Mouse (Mus musculus): ENCODE measurements at regions not wholly inside any gene's neighbourhood (a gene's known extent, or its start where the extent isn't known, plus 50 kb on each side); places are given as distances from the start of the nearest gene placed in this dataset.

- no peak for DNase-seq
These were observed 100.6 kb upstream of the Pmepa1 start for GRCm38 (mm10) chr2:173376926-173377325.

GRCm38 (mm10) chr2:173377497-173378257 is 101.3 kb upstream of the Pmepa1 start:
- DNase-seq, result no peak

- DNase-seq, result no peak
These were observed 103.4 kb upstream of the Pmepa1 start for GRCm38 (mm10) chr2:173379736-173380135.

GRCm38 (mm10) chr2:173380341-173380761 is 104.0 kb upstream of the Pmepa1 start:
- no peak for DNase-seq

DNA sequence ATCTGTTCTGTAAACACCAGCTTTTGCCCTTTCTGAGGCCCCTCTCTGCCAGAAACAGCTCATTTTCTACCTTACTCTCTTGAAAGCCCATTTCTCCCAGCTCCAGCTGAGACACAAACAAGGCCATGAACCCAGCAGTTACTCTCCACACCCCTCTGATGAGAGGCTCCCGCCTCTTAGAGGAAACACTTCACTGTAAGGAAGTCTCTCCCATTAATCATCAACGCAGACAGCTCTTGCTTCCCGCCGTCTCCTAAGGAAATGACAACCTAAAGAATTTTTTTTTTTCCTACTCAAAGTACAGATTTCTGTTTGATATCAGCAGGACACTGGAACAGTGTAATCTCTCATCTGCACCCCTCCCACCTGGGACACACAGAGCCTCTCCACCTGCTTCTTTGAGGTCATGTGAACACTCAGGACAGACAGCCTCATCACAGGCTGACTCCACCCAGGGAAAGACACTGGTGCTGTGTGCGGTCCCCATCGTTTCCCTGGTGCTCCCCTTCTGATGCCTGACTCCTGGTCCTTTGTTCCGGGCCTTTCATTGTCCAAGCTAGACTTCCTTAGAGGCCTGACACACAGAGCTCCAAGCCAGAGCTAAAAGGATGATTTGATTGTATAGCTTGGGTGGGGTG is 106.0 kb upstream of the Pmepa1 start:
- DNase-seq, result no peak

GRCm38 (mm10) chr2:173384935-173385586 is 108.7 kb upstream of the Pmepa1 start:
- DNase-seq, result no peak

DNA sequence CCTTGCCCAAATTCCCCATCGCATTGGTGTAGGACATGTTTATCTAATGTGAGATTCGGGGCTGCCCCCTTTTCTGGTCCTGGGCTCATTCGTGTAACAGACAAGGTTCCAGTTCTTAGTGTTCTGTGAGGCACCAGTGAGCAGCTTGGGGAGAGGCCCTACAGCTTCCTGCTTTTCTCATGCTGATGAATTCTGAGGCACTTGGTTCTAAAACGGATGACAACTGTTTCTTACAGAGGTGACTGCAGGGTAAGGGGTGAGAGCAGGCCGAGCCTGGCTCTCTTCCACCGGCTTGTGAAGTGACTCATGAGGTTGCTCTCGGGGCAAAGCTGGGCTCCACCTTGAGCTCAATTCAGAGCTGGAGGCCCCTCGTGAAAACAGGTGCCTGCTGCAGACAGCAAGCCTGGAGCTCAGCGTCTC is 109.4 kb upstream of the Pmepa1 start:
- no peak for DNase-seq

GRCm38 (mm10) chr2:173388140-173388539 is 111.8 kb upstream of the Pmepa1 start:
- DNase-seq, result no peak

- DNase-seq, result no peak
These were observed 116.4 kb upstream of the Pmepa1 start for GRCm38 (mm10) chr2:173392557-173393323.

DNA sequence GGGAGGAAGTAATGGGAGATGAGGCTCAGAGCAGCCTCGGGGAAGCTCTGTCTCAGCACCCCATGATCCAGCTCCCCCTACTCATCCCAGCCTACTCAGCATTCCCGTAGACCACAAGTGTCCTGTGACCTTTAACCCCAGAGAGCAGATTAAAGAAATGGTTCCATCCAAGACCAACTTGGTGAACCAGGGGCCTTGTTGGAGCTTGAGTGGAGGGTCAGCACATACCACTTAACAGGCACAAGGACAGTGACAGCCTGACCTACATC is 116.9 kb upstream of the Pmepa1 start:
- no peak for DNase-seq

- no peak for DNase-seq
These were observed 119.2 kb upstream of the Pmepa1 start for GRCm38 (mm10) chr2:173395526-173395925.

DNA sequence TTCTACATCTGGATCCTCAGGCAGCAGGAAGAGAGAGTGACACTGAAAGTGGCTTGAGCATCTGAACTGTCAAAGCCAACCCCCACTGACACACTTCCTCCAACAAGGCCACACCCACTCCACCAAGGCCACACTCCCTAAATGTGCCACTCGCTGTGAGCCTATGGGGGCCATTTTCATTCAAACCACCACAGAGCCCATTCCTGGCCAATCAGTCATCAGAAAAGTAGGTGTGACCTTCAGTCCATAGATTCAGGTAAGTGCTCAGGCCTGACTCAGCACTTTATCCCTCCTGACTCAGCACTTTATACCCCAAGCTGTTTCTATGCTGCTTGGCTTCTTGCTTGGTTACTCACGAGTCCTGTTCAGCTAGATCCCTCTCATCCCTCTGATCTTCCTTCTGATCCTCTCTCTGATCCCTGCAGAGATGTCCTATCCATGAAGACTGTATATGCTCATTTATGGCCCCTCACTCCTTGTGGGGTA is 121.6 kb upstream of the Pmepa1 start:
- no peak for DNase-seq

DNA sequence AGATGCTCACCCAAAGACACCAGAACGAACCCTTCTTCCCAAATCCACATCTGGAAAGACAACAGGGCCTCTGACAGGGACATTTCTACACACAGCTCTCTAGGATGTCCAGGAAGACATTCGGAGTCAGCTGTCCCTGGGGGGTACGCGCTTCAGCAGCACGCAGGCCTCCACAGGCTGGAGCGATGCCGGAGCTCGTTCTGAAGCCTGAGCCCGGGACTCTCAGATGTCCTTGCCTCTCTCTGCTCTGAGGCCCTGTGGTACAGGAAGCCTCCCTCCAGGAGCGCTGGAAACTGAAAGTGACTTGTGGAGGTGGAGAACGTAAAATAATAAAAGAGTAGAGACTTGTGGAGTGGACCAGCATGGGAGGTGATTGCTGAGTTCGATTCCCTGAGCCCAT is 116.8 kb upstream of the 1700021F07Rik start:
- DNase-seq, result no peak

DNA sequence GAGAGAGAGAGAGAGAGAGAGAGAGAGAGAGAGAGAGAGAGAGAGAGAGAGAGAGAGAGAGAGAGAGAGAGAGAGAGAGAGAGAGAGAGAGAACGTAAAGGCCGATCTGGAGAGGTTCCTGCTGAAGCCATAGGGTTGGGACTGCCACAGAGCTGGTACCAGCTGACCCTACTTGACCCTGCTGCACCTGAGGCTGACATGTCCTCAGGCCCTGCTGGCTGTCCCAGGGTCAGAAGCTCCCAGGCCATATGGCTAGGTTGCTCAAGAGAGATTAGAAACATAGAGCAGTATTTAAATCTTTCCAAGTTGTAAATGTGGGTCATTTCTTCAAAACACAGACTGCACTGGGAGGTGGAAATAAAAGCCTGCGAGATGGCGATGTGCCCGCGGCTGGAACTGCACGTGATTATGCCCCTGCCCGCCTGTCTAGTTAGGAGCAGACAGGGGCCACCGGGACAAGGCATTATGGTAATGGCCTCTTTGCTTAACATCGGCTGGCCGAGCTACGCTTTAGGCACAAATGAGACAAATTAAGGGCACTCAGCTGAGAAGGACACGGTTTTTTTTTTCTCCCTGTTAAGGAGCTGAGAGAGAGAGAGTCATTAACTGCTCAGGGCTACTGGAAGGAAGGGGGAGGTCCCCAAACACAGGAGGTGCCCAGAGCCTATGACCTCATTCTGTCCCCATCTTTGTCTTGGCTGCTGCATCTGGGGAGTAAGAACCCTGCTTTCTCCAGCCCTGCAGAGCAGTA is 115.9 kb upstream of the 1700021F07Rik start:
- DNase-seq, result no peak

- no peak for DNase-seq
These were observed 115.3 kb upstream of the 1700021F07Rik start for GRCm38 (mm10) chr2:173407133-173407532.

DNA sequence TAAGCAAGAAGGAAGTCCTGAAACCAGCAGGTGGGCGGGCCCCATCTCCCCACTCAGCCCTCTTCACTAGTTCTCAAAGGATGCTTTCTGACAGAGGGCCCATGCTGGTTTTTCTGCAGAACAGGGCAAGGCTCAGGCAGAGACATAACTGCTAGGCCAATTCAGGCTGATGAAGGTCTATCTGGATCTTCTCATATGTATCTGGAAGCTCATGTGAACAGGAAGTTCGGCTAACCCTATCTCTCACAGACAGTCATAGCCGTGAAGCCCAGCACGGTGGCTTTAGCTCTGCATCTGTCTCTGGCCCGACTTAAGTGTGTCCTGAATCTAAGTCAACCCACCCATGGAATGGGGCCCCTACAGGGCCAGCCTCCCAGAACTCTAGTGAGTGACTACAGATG is 113.7 kb upstream of the 1700021F07Rik start:
- no peak for DNase-seq

GRCm38 (mm10) chr2:173409433-173409832 is 113.0 kb upstream of the 1700021F07Rik start:
- DNase-seq, result no peak

DNA sequence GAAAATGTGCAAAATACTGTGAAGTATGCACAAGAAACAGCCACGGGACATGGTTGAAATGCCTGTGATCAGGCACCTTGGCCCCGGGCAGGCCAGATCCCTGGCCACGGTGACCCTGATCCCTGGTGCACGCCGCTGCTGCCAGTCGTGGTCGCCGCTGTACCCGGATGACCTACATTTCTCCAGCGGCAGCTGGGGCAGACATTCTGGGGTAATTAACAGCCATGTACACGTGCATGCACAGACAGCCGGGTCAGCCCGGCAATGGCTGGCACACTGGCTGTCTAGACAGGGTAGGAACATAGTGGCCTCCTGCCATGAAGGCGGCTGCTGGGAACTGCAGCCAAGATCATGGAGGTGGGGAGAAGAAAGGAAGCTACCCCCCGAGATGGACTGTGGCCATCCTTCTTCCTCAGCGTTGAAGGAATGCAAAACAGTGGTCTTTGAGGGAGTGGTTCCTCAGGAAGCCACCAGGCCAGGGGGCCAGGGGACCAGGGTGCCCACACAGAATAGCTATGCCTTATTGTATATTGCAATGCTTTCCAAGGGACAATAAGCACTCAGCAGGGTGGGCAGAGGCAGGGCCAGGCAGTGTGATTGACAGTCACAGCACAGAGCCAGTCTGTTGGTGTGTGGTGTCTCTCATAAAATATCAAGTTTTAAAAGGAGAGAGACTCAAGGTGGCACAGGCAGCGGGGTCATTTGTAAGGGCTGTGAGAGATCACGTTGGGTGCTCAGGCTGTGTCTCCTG is 108.3 kb upstream of the 1700021F07Rik start:
- peak; percentile 11 for DNase-seq

- no peak for DNase-seq
These were observed 107.0 kb upstream of the 1700021F07Rik start for GRCm38 (mm10) chr2:173415429-173415828.

DNA sequence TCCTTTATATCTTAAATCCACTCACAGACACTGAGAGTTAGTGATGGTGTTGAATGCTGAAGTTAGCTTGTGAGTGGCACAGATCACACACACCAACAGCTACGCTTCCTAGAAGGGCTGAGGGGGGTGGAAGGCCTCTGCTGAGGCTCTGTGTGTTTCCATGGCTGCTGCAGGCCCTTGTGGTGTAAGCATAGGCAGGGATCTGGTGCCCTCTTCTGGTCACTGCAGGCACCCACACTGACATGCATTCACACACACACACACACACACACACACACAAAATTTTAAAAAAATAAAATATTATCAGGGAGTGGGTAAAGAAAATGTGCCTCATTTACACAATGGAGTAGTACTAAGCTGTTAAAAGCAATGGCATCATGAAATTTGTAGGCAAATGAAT is 105.5 kb upstream of the 1700021F07Rik start:
- DNase-seq, result no peak

DNA sequence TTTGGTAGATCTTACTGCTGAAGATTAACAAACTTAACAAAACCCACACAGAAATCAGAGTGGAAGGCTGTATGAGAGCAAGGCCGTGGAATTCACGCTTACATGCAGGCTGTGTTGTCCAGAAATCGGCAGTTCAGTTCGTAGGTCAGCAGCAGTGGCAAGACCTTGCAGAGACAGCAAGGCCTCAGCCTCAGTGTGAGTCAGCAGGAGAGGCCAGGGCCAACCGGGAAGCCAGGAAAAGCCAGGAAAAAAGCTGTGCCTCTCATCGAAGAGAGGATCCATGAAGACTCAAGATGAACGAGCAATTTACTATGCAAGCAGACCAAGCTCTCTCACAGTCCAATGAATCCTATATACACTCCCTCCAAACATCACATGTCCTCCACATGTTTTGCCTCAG is 103.4 kb upstream of the 1700021F07Rik start:
- DNase-seq, result no peak

DNA sequence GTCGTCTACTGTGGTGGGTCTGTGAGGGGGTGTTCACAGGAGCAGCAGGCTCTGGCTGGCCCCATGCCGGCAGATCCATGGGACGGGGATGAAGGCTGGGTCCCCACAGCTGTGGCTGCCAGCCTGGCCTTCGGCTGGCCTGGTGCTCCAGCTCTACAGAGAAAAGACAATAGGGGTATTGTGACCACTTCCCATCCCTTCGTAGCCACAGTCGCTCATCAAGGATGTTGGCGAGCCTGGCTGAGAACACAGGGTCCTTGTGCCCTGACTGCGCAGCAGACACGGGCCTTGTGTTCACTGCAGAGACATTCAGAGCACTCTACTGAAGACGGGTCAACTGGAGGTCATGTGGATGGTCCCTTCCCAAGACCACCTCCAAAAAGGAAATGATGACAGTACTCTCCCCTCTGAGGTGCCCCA is 102.4 kb upstream of the 1700021F07Rik start:
- peak; percentile 11 for DNase-seq

All from cerebellum, adult 11-12 months (tissue).